Mouse (Mus musculus): ENCODE results near the gene Cd209a.
"Not testable (repeated sequence)": the region's sequence is repeated elsewhere in the genome, so short reads cannot be mapped to it uniquely, and the experiment has no call there.

The Cd209a gene

GRCm38 (mm10) chr8:3748761-3749160 is at the start of gene Cd209a:
TSS of gene Cd209a (minus strand) at chr8:3748984.
- DNase-seq (ENCODE audit: low read depth, low spot score), result no peak

GRCm38 (mm10) chr8:3768641-3769040 is 19.9 kb upstream of the Cd209a start:
- DNase-seq (ENCODE audit: low read depth, low spot score), result not testable (repeated sequence)

- peak; percentile 100 for DNase-seq (ENCODE audit: low read depth, low spot score)
Observed at GRCm38 (mm10) chr8:3754261-3754850, 5.6 kb upstream of the Cd209a start.

- DNase-seq (ENCODE audit: low read depth, low spot score), result no peak
Observed at GRCm38 (mm10) chr8:3736947-3737346, 11.8 kb downstream of the Cd209a start.

DNA sequence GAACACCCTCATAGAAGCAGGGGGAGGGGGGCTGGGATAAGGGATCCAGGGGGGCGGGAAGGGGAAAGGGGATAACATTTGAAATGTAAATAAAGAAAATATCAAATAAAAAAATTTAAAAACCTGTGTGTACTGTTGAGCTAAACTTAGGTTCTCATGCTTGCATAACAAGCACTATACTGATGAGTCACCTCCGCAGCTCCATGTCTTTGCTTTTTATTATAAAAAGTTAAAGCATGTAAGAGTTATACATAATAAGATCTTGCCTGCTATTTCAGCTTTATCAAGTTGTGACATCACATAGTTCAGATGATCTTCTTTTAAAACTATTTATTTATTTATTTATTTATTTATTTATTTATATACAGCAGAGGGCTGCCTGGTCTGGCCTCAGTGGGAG is 13.2 kb downstream of the Cd209a start:
- DNase-seq (ENCODE audit: low read depth, low spot score), result no peak

- DNase-seq (ENCODE audit: low read depth, low spot score), result no peak
Observed at GRCm38 (mm10) chr8:3734084-3734483, 14.7 kb downstream of the Cd209a start.

DNA sequence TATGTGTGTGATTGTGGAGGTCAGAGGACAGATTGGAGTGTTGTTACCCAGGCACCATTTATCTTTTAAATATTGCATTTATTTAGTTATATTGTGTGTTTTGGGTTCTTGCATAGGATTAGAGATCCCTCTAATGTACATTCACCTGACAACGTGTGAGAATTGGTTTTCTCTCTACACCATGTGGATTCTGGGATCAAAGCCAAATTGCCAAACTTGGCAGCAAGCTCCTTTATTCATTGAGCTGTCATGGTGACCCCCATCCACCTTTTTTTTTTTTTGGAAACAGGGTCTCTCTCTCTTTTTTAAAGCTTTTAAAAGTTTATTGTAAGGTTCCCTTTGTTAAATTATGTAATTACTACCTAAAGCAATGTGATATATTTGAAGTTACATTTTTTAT is 27.7 kb downstream of the Cd209a start:
- no peak for DNase-seq (ENCODE audit: low read depth, low spot score)

GRCm38 (mm10) chr8:3720551-3720950 is 28.2 kb downstream of the Cd209a start, which contains the start of gene Clec4g:
TSS of gene Clec4g (minus strand) at chr8:3720651.
- no peak for DNase-seq (ENCODE audit: low read depth, low spot score)

GRCm38 (mm10) chr8:3718559-3718958 is 30.2 kb downstream of the Cd209a start:
- peak; percentile 71 for DNase-seq (ENCODE audit: low read depth, low spot score)

DNA sequence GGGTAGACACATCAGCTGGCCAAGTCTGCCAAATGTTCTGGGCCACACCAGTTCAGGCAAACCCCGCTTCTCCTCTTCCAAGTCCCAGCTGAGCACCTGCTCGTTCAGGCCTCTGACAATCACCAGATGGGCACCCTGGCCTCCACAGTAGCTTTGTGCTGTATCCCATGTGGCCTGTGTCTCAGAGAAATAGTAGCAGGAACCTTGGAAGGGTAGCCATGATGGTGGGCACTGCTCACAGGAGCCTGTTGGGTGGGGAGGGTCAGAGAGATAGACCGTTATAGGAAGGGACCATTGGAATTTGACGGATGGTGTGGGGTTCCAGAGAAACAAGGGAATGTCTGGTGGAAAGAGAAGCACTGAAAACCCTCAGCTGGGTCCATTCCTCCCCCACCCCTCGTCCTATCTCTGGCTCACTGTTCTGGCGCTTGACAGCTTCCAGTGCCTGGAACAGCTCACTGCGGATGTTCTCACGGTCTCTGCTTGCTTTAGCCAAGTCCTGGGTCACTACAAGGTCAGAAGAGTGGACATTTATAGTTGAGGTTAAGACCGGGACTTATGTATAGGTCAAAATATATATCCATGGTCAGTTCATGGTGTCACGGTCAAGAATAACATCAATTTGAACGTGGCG is 31.3 kb downstream of the Cd209a start:
- no peak for DNase-seq (ENCODE audit: low read depth, low spot score)

DNA sequence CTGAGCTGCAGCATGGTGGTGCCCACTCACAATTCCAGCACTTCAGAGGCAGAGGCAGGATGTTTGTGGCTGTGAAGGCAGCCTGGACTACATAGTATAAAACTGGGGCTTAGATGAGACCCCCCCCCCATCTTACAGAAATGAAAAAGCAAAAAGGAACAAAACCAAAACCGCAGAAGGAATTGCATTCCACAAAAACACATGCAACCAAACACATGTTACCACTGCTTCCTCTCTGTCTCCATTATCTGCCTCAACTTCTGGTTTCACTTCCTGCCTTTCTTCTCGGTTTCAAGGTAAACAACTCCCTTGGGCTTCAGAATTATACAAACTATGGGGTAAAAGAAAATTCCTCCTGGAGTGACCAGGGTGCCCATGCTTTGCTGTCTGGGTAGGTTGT is 37.1 kb downstream of the Cd209a start:
- DNase-seq (ENCODE audit: low read depth, low spot score), result no peak

GRCm38 (mm10) chr8:3710312-3710711 is 38.5 kb downstream of the Cd209a start:
- DNase-seq (ENCODE audit: low read depth, low spot score), result no peak

DNA sequence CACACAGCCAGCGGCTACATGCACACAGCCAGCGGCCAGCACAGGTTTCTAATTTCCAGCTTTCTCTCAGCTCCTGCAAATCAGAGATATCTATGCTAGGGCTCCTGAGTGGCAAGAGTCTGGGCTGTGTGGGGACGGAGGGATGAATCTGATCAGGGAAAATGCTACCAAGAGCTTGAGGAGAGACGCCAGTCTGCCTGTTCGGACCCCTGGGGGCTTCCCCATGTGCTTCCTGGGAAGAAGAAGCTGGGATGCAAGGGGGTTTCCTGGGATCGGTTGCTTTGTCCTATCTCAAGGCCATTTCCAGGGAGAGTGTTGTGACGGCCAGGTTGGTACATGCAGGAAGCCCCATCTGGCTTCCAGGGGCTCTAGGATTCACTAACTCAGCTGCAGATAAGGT is 41.2 kb downstream of the Cd209a start:
- no peak for DNase-seq (ENCODE audit: low read depth, low spot score)

- no peak for DNase-seq (ENCODE audit: low read depth, low spot score)
Observed at GRCm38 (mm10) chr8:3705711-3706110, 43.1 kb downstream of the Cd209a start.

GRCm38 (mm10) chr8:3701491-3701890 is 47.3 kb downstream of the Cd209a start:
- no peak for DNase-seq (ENCODE audit: low read depth, low spot score)

DNA sequence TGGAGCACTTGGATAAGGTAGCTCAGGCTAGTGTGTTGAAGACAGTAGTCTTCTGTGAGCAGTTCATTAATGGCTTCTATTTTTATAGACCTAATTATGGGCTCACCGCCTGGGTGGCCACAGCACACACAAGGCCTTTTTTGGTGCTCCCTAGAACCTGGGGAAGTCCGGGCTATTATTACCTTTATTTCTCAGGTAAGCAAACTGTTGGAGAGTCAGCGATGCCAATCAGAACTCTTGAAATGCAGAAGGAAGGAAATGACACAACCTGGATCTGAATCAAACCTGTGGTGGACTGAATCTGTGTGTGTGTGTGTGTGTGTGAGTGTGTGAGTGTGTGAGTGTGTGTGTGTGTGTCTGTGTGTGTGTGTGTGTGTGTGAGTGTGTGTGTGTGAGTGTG is 54.7 kb downstream of the Cd209a start, which contains the start of gene Fcer2a:
Gene Fcer2a (minus strand): TSS at position 55 of the 400 bp plus-strand sequence.
- no peak for DNase-seq (ENCODE audit: low read depth, low spot score)
